Mouse (Mus musculus) forebrain, embryonic 15.5 days (tissue): Measurements from ENCODE around the gene Trmt5. TPM values are rescaled to one million over a fixed set of nuclear protein-coding genes. Genes with fewer than 3 reads are reported as not detected.

Experiments used
- ATAC-seq: fragments of 200-750 bp; cut with Nextera tagmentation; replicated peaks from 2 replicates; pipeline ENCODE4 v1.8.0; 2017; ENCODE audit warnings: mild to moderate bottlenecking, moderate TSS enrichment, moderate library complexity
- H3K27ac ChIP-seq: fragments of 300-500 bp; sonication (generic); replicated peaks from 2 replicates; pipeline ENCODE4 v1.5.1; 2015; ENCODE audit warnings: mild to moderate bottlenecking, inconsistent platforms
- H3K27me3 ChIP-seq: fragments of 300-500 bp; sonication (generic); 2 replicates; pipeline ENCODE4 v1.6.1; 2015; ENCODE audit warnings: inconsistent platforms
- H3K36me3 ChIP-seq: fragments of 300-500 bp; sonication (generic); 2 replicates; pipeline ENCODE4 v1.6.1; 2015; ENCODE audit warnings: mild to moderate bottlenecking, inconsistent platforms
- H3K4me1 ChIP-seq: fragments of 300-500 bp; sonication (generic); 2 replicates; pipeline ENCODE4 v1.6.1; 2015; ENCODE audit warnings: inconsistent platforms
- H3K4me2 ChIP-seq: fragments of 300-500 bp; sonication (generic); replicated peaks from 2 replicates; pipeline ENCODE4 v1.6.1; 2015; ENCODE audit warnings: mild to moderate bottlenecking, inconsistent platforms
- H3K4me3 ChIP-seq: fragments of 300-500 bp; sonication (generic); 2 replicates; pipeline ENCODE4 v1.5.1; 2015; ENCODE audit warnings: mild to moderate bottlenecking, inconsistent platforms
- H3K9ac ChIP-seq: fragments of 300-500 bp; sonication (generic); replicated peaks from 2 replicates; pipeline ENCODE4 v1.6.1; 2015; ENCODE audit warnings: mild to moderate bottlenecking, inconsistent platforms
- H3K9me3 ChIP-seq: fragments of 300-500 bp; sonication (generic); 2 replicates; pipeline ENCODE4 v1.6.1; 2016; ENCODE audit warnings: inconsistent platforms
- WGBS: fragments of 180-500 bp; shearing (Covaris S2); methylation state at CpG from one replicate; pipeline ENCODE4 v1.1.7; 2015; ENCODE audit warnings: mixed read lengths; 5-methylcytosine and 5-hydroxymethylcytosine counted together
- polyA plus RNA-seq: library from polyadenylated mRNA; unstranded; fragments of >200 nt; fragmentation: Nextera tagmentation; extraction: Ambion mirVana; gene quantifications from 2 replicates; pipeline ENCODE4 v1.2.1, GENCODE M21; 2015

Trmt5 gene
- polyA plus RNA-seq = 13.5 and 15.3 TPM in 2 replicates

- no peaks in the 10 kb centered on the region for H3K27me3 ChIP-seq
- peak within 1 kb of the TSS; percentile 79 for H3K4me2 ChIP-seq
- WGBS = under 1% methylated on average over 53 of the region's 53 CpGs
- peak within 1 kb of the TSS; percentile 86 for H3K27ac ChIP-seq
- peak within 1 kb of the TSS; percentile 96 for H3K4me3 ChIP-seq
- H3K9ac ChIP-seq = peak within 1 kb of the TSS; percentile 88
- H3K9me3 ChIP-seq = no peaks in the 10 kb centered on the region
- H3K36me3 ChIP-seq = peaks cover 11% of the 10 kb centered on the region
- ATAC-seq = peak; percentile 98
- peaks cover 32% of the 10 kb centered on the region for H3K4me1 ChIP-seq
Observed at GRCm38 (mm10) chr12:73286287-73287092, at the start of gene Trmt5, which contains the start of gene Slc38a6. TSS of gene Trmt5 (minus strand) at chr12:73286710. TSS of gene Slc38a6 (plus strand) at chr12:73286779.

DNA sequence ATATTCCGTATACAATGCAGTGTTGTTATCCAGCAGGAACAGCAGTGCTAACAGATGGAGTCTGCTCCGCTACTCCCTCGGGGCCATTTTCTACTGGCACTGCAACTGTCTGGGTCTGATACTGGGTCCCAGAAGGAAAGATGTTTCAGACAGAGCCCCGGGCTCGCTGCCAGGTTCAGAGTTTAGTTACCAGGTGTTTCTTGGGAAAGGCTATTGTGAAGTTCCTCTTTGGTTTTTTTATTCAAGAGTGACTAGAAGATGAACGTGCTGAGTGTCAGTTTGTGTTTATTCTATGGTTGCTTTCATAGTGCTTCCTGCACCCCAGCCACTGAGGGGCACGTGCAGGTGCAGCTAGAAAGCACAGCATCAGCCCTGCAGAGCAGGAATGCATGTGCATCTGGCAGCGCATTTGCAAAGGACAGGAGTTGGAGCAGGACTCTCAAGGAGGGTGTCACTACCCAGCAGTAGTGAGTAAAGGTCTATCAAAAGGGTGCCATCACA is 47.6 kb upstream of the Trmt5 start:
- WGBS = 48% methylated on average over 8 of the region's 8 CpGs
- H3K9me3 ChIP-seq = no peaks in the 10 kb centered on the region
- no peaks in the 10 kb centered on the region for H3K27me3 ChIP-seq
- H3K4me3 ChIP-seq = no peak overlapping the region
- no peak overlapping the region for H3K4me2 ChIP-seq
- no peaks in the 10 kb centered on the region for H3K36me3 ChIP-seq
- ATAC-seq = peak; percentile 80
- no peak overlapping the region for H3K9ac ChIP-seq
- peaks cover 10% of the 10 kb centered on the region for H3K4me1 ChIP-seq
- 0 out of 2 replicates have a peak overlapping the region, but pooled peaks have one; percentile 54 for H3K27ac ChIP-seq

GRCm38 (mm10) chr12:73332701-73333100 is 46.2 kb upstream of the Trmt5 start:
- no peaks in the 10 kb centered on the region for H3K27me3 ChIP-seq
- H3K9ac ChIP-seq = no peak overlapping the region
- no peak overlapping the region for H3K27ac ChIP-seq
- no peak overlapping the region for H3K4me3 ChIP-seq
- H3K4me2 ChIP-seq = no peak overlapping the region
- WGBS = 79% methylated on average over 4 of the region's 4 CpGs
- no peak for ATAC-seq
- H3K9me3 ChIP-seq = no peaks in the 10 kb centered on the region
- no peaks in the 10 kb centered on the region for H3K36me3 ChIP-seq
- peaks cover 10% of the 10 kb centered on the region for H3K4me1 ChIP-seq

- Histone ChIP-seq H3K9me3 (no peaks in the 10 kb centered on the region), H3K4me3 (no peak overlapping the region), H3K36me3 (no peaks in the 10 kb centered on the region), H3K27ac (no peak overlapping the region), H3K9ac (no peak overlapping the region), H3K4me1 (peaks cover 10% of the 10 kb centered on the region), H3K4me2 (no peak overlapping the region), H3K27me3 (no peaks in the 10 kb centered on the region)
- WGBS = 83% methylated on average over 7 of the region's 7 CpGs
- ATAC-seq = no peak
Observed at GRCm38 (mm10) chr12:73330236-73330635, 43.7 kb upstream of the Trmt5 start.

- H3K4me1 ChIP-seq = peaks cover 2% of the 10 kb centered on the region; the same call in 1 of the 2 replicates
- 85% methylated on average over 4 of the region's 4 CpGs for whole genome bisulfite sequencing
- H3K9ac ChIP-seq = no peak overlapping the region
- H3K4me3 ChIP-seq = no peak overlapping the region
- H3K27ac ChIP-seq = no peak overlapping the region
- no peaks in the 10 kb centered on the region for H3K27me3 ChIP-seq
- no peak overlapping the region for H3K4me2 ChIP-seq
- H3K36me3 ChIP-seq = no peaks in the 10 kb centered on the region
- ATAC-seq = no peak
- H3K9me3 ChIP-seq = no peaks in the 10 kb centered on the region
Observed at GRCm38 (mm10) chr12:73328448-73329167, 42.1 kb upstream of the Trmt5 start.

- WGBS = 77% methylated on average over 3 of the region's 3 CpGs
- H3K4me3 ChIP-seq = no peak overlapping the region
- H3K36me3 ChIP-seq = no peaks in the 10 kb centered on the region
- no peaks in the 10 kb centered on the region for H3K9me3 ChIP-seq
- H3K4me2 ChIP-seq = no peak overlapping the region
- no peak overlapping the region for H3K9ac ChIP-seq
- H3K27ac ChIP-seq = no peak overlapping the region
- ATAC-seq = no peak
- H3K27me3 ChIP-seq = no peaks in the 10 kb centered on the region
- H3K4me1 ChIP-seq = no peaks in the 10 kb centered on the region
Observed at GRCm38 (mm10) chr12:73327381-73327780, 40.9 kb upstream of the Trmt5 start.

GRCm38 (mm10) chr12:73325617-73326016 is 39.1 kb upstream of the Trmt5 start:
- no peak for ATAC-seq

GRCm38 (mm10) chr12:73325181-73325580 is 38.7 kb upstream of the Trmt5 start:
- Histone ChIP-seq H3K4me3 (no peak overlapping the region), H3K4me2 (no peak overlapping the region), H3K27me3 (no peaks in the 10 kb centered on the region), H3K4me1 (no peaks in the 10 kb centered on the region), H3K9me3 (no peaks in the 10 kb centered on the region), H3K27ac (no peak overlapping the region), H3K36me3 (no peaks in the 10 kb centered on the region), H3K9ac (no peak overlapping the region)
- no peak for ATAC-seq
- 75% methylated on average over 2 of the region's 2 CpGs for WGBS

More at GRCm38 (mm10) chr12:73325617-73326016, 39.1 kb upstream of the Trmt5 start:
- H3K27ac ChIP-seq = no peak overlapping the region
- no peaks in the 10 kb centered on the region for H3K9me3 ChIP-seq
- H3K27me3 ChIP-seq = no peaks in the 10 kb centered on the region
- no peak overlapping the region for H3K4me2 ChIP-seq
- no peak overlapping the region for H3K9ac ChIP-seq
- H3K4me1 ChIP-seq = no peaks in the 10 kb centered on the region
- no peak overlapping the region for H3K4me3 ChIP-seq
- H3K36me3 ChIP-seq = no peaks in the 10 kb centered on the region
- 60% methylated on average over 4 of the region's 4 CpGs for WGBS

GRCm38 (mm10) chr12:73324742-73325141 is 38.2 kb upstream of the Trmt5 start:
- Histone ChIP-seq H3K9me3 (no peaks in the 10 kb centered on the region), H3K27ac (no peak overlapping the region), H3K4me3 (no peak overlapping the region), H3K4me1 (no peaks in the 10 kb centered on the region), H3K9ac (no peak overlapping the region), H3K36me3 (no peaks in the 10 kb centered on the region), H3K27me3 (no peaks in the 10 kb centered on the region), H3K4me2 (no peak overlapping the region)
- no peak for ATAC-seq
- 98% methylated on average over 1 of the region's 1 CpGs for WGBS

- H3K4me3 ChIP-seq = no peak overlapping the region
- no peaks in the 10 kb centered on the region for H3K27me3 ChIP-seq
- no peaks in the 10 kb centered on the region for H3K36me3 ChIP-seq
- no peak overlapping the region for H3K9ac ChIP-seq
- no peak for ATAC-seq
- H3K4me2 ChIP-seq = no peak overlapping the region
- WGBS = 93% methylated on average over 8 of the region's 8 CpGs
- H3K27ac ChIP-seq = no peak overlapping the region
- H3K9me3 ChIP-seq = no peaks in the 10 kb centered on the region
- H3K4me1 ChIP-seq = no peaks in the 10 kb centered on the region
Observed at GRCm38 (mm10) chr12:73324180-73324586, 37.7 kb upstream of the Trmt5 start.

GRCm38 (mm10) chr12:73317706-73318686 is 31.5 kb upstream of the Trmt5 start:
- ATAC-seq = no peak
- WGBS = 95% methylated on average over 7 of the region's 7 CpGs
- H3K4me1 ChIP-seq = no peaks in the 10 kb centered on the region
- no peak overlapping the region for H3K4me3 ChIP-seq
- H3K27me3 ChIP-seq = no peaks in the 10 kb centered on the region
- H3K36me3 ChIP-seq = no peaks in the 10 kb centered on the region
- H3K27ac ChIP-seq = no peak overlapping the region
- no peak overlapping the region for H3K9ac ChIP-seq
- H3K9me3 ChIP-seq = no peaks in the 10 kb centered on the region
- no peak overlapping the region for H3K4me2 ChIP-seq
